Comparison of ENCODE assay signal across 11 mouse cellular contexts in genomic region chr13:22039364-22039763, GRCm38 (mm10). TPM values are rescaled to one million over a fixed set of nuclear protein-coding genes. Genes with fewer than 3 reads are reported as not detected.
DNase-seq lines count a peak whose midpoint lies in the region; ATAC-seq and TF ChIP-seq lines count a peak whose summit lies in the region.
"Had no signal": no experiment of that assay in that cellular context is flagged by ENCODE, and none has a peak within 500 bp of the region (broad histone marks: within the 10 kb centered on the region; RNA-seq: fewer than 3 reads in every experiment).

No protein-coding gene starts in this region.

- no peak for TF ChIP-seq POLR2A in CH12.LX (IDR thresholded peaks at IDR 0.05; ENCODE audit: low read depth, low read length)

- H3K9ac ChIP-seq in kidney, embryonic 14.5 days (ENCODE audit: low read depth, low read length) = no peak overlapping the region
- H3K9ac ChIP-seq in CH12.LX (ENCODE audit: insufficient read depth, low read depth) = no peak overlapping the region
- H3K9ac ChIP-seq in limb, embryonic 11.5 days (ENCODE audit: low read length) = no peak overlapping the region
- H3K9ac ChIP-seq: midbrain, embryonic 15.5 days had no signal

- no peak for DNase-seq in kidney, adult 9 months
- DNase-seq in CH12.LX (ENCODE audit: extremely low read depth) = no peak
- DNase-seq in limb, embryonic 11.5 days (ENCODE audit: low spot score) = no peak
- no peak for DNase-seq in gastrocnemius, postnatal 4 days (ENCODE audit: low spot score in 2 of 2)
- no peak for DNase-seq in layer of hippocampus, adult 18-20 months (ENCODE audit: low spot score in 2 of 2)
- DNase-seq: left cerebral cortex, postnatal 4 days had no signal

- TF ChIP-seq CTCF in CH12.LX (conservative IDR thresholded peaks at IDR 0.05 in 1 of 2, IDR thresholded peaks at IDR 0.05 in 1 of 2; ENCODE audit: low read depth in 2 of 2, low read length in 2 of 2) (no peak), E14TG2a.4 (conservative IDR thresholded peaks at IDR 0.05; ENCODE audit: low read length) (no peak)

- ATAC-seq in kidney, embryonic 14.5 days (ENCODE audit: low FRiP score, low TSS enrichment) = no peak
- no peak for ATAC-seq in limb, embryonic 11.5 days (ENCODE audit: insufficient number of reproducible peaks, low FRiP score, low TSS enrichment, low read depth)
- ATAC-seq: midbrain, embryonic 15.5 days had no signal

- H3K79me2 ChIP-seq in CH12.LX (replicated peaks; ENCODE audit: control insufficient read depth, extremely low read depth, insufficient read depth, poor library complexity, severe bottlenecking) = no peaks in the 10 kb centered on the region

- peak overlapping the region; percentile 98; the same call in 1 of the 2 replicates for H3K27ac ChIP-seq in kidney, embryonic 14.5 days (ENCODE audit: low read depth, low read length)
- H3K27ac ChIP-seq in CH12.LX (ENCODE audit: insufficient read depth, low read depth) = no peak overlapping the region
- H3K27ac ChIP-seq in limb, embryonic 11.5 days (replicated peaks; ENCODE audit: low read depth, low read length) = peak overlapping the region; percentile 88; the same call in 1 of the 2 replicates
- H3K27ac ChIP-seq: layer of hippocampus, adult 2 months; midbrain, embryonic 15.5 days had no signal

- H3K9me3 ChIP-seq in kidney, embryonic 14.5 days (ENCODE audit: control insufficient read depth, low read length) = no peaks in the 10 kb centered on the region
- H3K9me3 ChIP-seq in CH12.LX (replicated peaks; ENCODE audit: low read length) (no peaks in the 10 kb centered on the region), E14TG2a.4 (ENCODE audit: low read length) (no peaks in the 10 kb centered on the region)
- no peaks in the 10 kb centered on the region for H3K9me3 ChIP-seq in limb, embryonic 11.5 days (ENCODE audit: control insufficient read depth, low read length)
- H3K9me3 ChIP-seq: G1E; midbrain, embryonic 15.5 days had no signal

- peaks cover 17% of the 10 kb centered on the region for H3K4me1 ChIP-seq in kidney, embryonic 14.5 days (ENCODE audit: control insufficient read depth, insufficient read depth, low read length)
- peaks cover 0 to 24% of the 10 kb centered on the region in 2 experiments; a peak in 2 of 4 replicates for H3K4me1 ChIP-seq in CH12.LX (ENCODE audit: control insufficient read depth in 1 of 2, insufficient read depth in 2 of 2)
- peaks cover 41% of the 10 kb centered on the region for H3K4me1 ChIP-seq in E14TG2a.4 (replicated peaks; ENCODE audit: low read depth, low read length)
- H3K4me1 ChIP-seq in limb, embryonic 11.5 days (ENCODE audit: control insufficient read depth, insufficient read depth, low read length) = peaks cover 8% of the 10 kb centered on the region

- TF ChIP-seq EP300 in CH12.LX (IDR thresholded peaks at IDR 0.05; ENCODE audit: low read length) = no peak

- H3K4me3 ChIP-seq in kidney, embryonic 14.5 days (ENCODE audit: low read length) = no peak overlapping the region
- H3K4me3 ChIP-seq in CH12.LX (replicated peaks in 1 of 3; ENCODE audit: low read depth in 2 of 3, low read length in 2 of 3, poor library complexity in 1 of 3) (no peak overlapping the region), E14TG2a.4 (replicated peaks; ENCODE audit: low read length) (peak overlapping the region; percentile 80)
- no peak overlapping the region for H3K4me3 ChIP-seq in limb, embryonic 11.5 days (ENCODE audit: low read depth, low read length)
- H3K4me3 ChIP-seq: midbrain, embryonic 15.5 days had no signal

- no peak for TF ChIP-seq RAD21 in CH12.LX (IDR thresholded peaks at IDR 0.05; ENCODE audit: low read depth, low read length)

- H3K27me3 ChIP-seq in kidney, embryonic 14.5 days (ENCODE audit: control insufficient read depth, insufficient read depth, low read length) = no peaks in the 10 kb centered on the region
- H3K27me3 ChIP-seq in CH12.LX (replicated peaks) (no peaks in the 10 kb centered on the region), E14TG2a.4 (ENCODE audit: insufficient read depth, low read length) (no peaks in the 10 kb centered on the region)
- H3K27me3 ChIP-seq in limb, embryonic 11.5 days (ENCODE audit: control insufficient read depth, insufficient read depth, low read length) = no peaks in the 10 kb centered on the region
- H3K27me3 ChIP-seq: midbrain, embryonic 15.5 days had no signal

- dilution Hi-C loops in CH12.LX (cut with MboI; ENCODE audit: extremely low pct_ligation_motif_present, extremely low pct_unique_long_range_greater_than_20kb, low sequenced_read_pairs) = no loop called here

- 64% methylated on average over 5 of the region's 5 CpGs for WGBS in kidney, embryonic 14.5 days
- WGBS in limb, embryonic 11.5 days = 67% methylated on average over 5 of the region's 5 CpGs

- in situ Hi-C loops in CH12.LX (cut with MboI; ENCODE audit: low pct_ligation_motif_present, low pct_unique_long_range_greater_than_20kb, low sequenced_read_pairs) = loop anchor here (10.0 to 25.0 kb wide), 3 partner anchors 295 to 1723 kb away; partner anchors contain the start of genes Hist1h1a, Hist1h2ab, Hist1h3a and Hist1h3b

- H3K4me2 ChIP-seq in kidney, embryonic 14.5 days (replicated peaks; ENCODE audit: low read depth, low read length) = peak overlapping the region; percentile 72; the same call in 1 of the 2 replicates
- 0 out of 2 replicates have a peak overlapping the region, but pooled peaks have one; percentile 36 for H3K4me2 ChIP-seq in CH12.LX (ENCODE audit: insufficient read depth, low read depth, poor library complexity, severe bottlenecking)
- no peak overlapping the region for H3K4me2 ChIP-seq in limb, embryonic 11.5 days (ENCODE audit: low read depth, severe bottlenecking)

- H3K36me3 ChIP-seq in kidney, embryonic 14.5 days (ENCODE audit: control insufficient read depth, insufficient read depth, low read length) = no peaks in the 10 kb centered on the region
- no peaks in the 10 kb centered on the region for H3K36me3 ChIP-seq in CH12.LX (replicated peaks in 1 of 2; ENCODE audit: control insufficient read depth in 1 of 2, insufficient read depth in 1 of 2, low read length in 1 of 2)
- no peaks in the 10 kb centered on the region for H3K36me3 ChIP-seq in E14TG2a.4 (ENCODE audit: insufficient read depth, low read length)
- H3K36me3 ChIP-seq in limb, embryonic 11.5 days (ENCODE audit: control insufficient read depth, insufficient read depth, low read length) = no peaks in the 10 kb centered on the region
- H3K36me3 ChIP-seq: G1E; midbrain, embryonic 15.5 days had no signal

TF ChIP-seq in CH12.LX, 34 proteins besides CTCF, POLR2A, EP300 and RAD21:
- TF ChIP-seq MYC (IDR thresholded peaks at IDR 0.05; ENCODE audit: low read depth, low read length) (no peak), TBP (conservative IDR thresholded peaks at IDR 0.05; ENCODE audit: low read depth, low read length) (0 out of 2 replicates have a peak, but pooled peaks have one; percentile 25)

RNA-seq across cellular contexts. Expression of gene Hist1h4i, which starts 1.8 kb away (rescaled TPM):
- polyA plus RNA-seq in kidney, embryonic 14.5 days (2014; fragmentation: Nextera tagmentation; extraction: Ambion mirVana) = 33.2 and 38.0 TPM in 2 replicates
- 768 and 812 TPM in 2 replicates for total RNA-seq in CH12.LX (2012; rRNA removed)
- total RNA-seq in CH12.LX (2014; rRNA removed) = 29.9 and 35.7 TPM in 2 replicates
- 6.4 TPM in 2 replicates for polyA plus RNA-seq in CH12.LX (2012; ENCODE audit: insufficient read length, low read depth)
- 29.4 and 30.2 TPM in 2 replicates for polyA plus RNA-seq in limb, embryonic 11.5 days (2014; fragmentation: Nextera tagmentation; extraction: Ambion mirVana)
- 100 to 1,000 TPM; 143 to 189 TPM for total RNA-seq in gastrocnemius, postnatal 4 days (2021)
- 10 to 100 TPM; 65.4 to 84.2 TPM for total RNA-seq in layer of hippocampus, adult 18-20 months (2021)

RNA-seq across cellular contexts. Expression of gene Hist1h2ag, which starts 3.4 kb away (rescaled TPM):
- polyA plus RNA-seq in kidney, embryonic 14.5 days (2014; fragmentation: Nextera tagmentation; extraction: Ambion mirVana) = 81.2 and 125 TPM in 2 replicates
- total RNA-seq in CH12.LX (2012; rRNA removed) = 576 and 708 TPM in 2 replicates
- 21.8 and 22.0 TPM in 2 replicates for total RNA-seq in CH12.LX (2014; rRNA removed)
- 7.3 and 13.0 TPM in 2 replicates for polyA plus RNA-seq in CH12.LX (2012; ENCODE audit: insufficient read length, low read depth)
- 75.3 and 79.2 TPM in 2 replicates for polyA plus RNA-seq in limb, embryonic 11.5 days (2014; fragmentation: Nextera tagmentation; extraction: Ambion mirVana)
- total RNA-seq in gastrocnemius, postnatal 4 days (2021) = 100 to 1,000 TPM; 270 to 354 TPM
- 10 to 100 TPM in 1 of 2 experiments, 1 to 10 TPM in 1; 7.8 to 10.3 TPM for total RNA-seq in layer of hippocampus, adult 18-20 months (2021)

RNA-seq across cellular contexts. Expression of gene Hist1h2bj, which starts 3.6 kb away (rescaled TPM):
- 18.7 and 33.9 TPM in 2 replicates for polyA plus RNA-seq in kidney, embryonic 14.5 days (2014; fragmentation: Nextera tagmentation; extraction: Ambion mirVana)
- total RNA-seq in CH12.LX (2012; rRNA removed) = 1,723 and 1,790 TPM in 2 replicates
- 23.2 and 23.8 TPM in 2 replicates for total RNA-seq in CH12.LX (2014; rRNA removed)
- polyA plus RNA-seq in CH12.LX (2012; ENCODE audit: insufficient read length, low read depth) = 0.72 and 2.5 TPM in 2 replicates
- polyA plus RNA-seq in limb, embryonic 11.5 days (2014; fragmentation: Nextera tagmentation; extraction: Ambion mirVana) = 18.9 and 19.9 TPM in 2 replicates
- total RNA-seq in gastrocnemius, postnatal 4 days (2021) = 100 to 1,000 TPM; 250 to 321 TPM
- 10 to 100 TPM in 1 of 2 experiments, 1 to 10 TPM in 1; 8.3 to 13.2 TPM for total RNA-seq in layer of hippocampus, adult 18-20 months (2021)

RNA-seq across cellular contexts. Expression of gene Hist1h2bk, which starts 3.7 kb away (rescaled TPM):
- polyA plus RNA-seq in kidney, embryonic 14.5 days (2014; fragmentation: Nextera tagmentation; extraction: Ambion mirVana) = 14.1 and 26.0 TPM in 2 replicates
- 2,586 and 2,636 TPM in 2 replicates for total RNA-seq in CH12.LX (2012; rRNA removed)
- 38.2 and 47.2 TPM in 2 replicates for total RNA-seq in CH12.LX (2014; rRNA removed)
- 3.7 and 8.1 TPM in 2 replicates for polyA plus RNA-seq in CH12.LX (2012; ENCODE audit: insufficient read length, low read depth)
- 13.8 and 14.0 TPM in 2 replicates for polyA plus RNA-seq in limb, embryonic 11.5 days (2014; fragmentation: Nextera tagmentation; extraction: Ambion mirVana)
- 100 to 1,000 TPM; 393 to 555 TPM for total RNA-seq in gastrocnemius, postnatal 4 days (2021)
- total RNA-seq in layer of hippocampus, adult 18-20 months (2021) = 10 to 100 TPM; 11.4 to 16.1 TPM

RNA-seq across cellular contexts. Expression of gene Hist1h2ah, which starts 4.0 kb away (rescaled TPM):
- polyA plus RNA-seq in kidney, embryonic 14.5 days (2014; fragmentation: Nextera tagmentation; extraction: Ambion mirVana) = 8.6 and 14.9 TPM in 2 replicates
- total RNA-seq in CH12.LX (2012; rRNA removed) (628 and 652 TPM in 2 replicates), CH12.LX (2014; rRNA removed) (4.9 and 8.1 TPM in 2 replicates)
- 2.3 and 4.5 TPM in 2 replicates for polyA plus RNA-seq in CH12.LX (2012; ENCODE audit: insufficient read length, low read depth)
- polyA plus RNA-seq in limb, embryonic 11.5 days (2014; fragmentation: Nextera tagmentation; extraction: Ambion mirVana) = 5.5 and 22.0 TPM in 2 replicates
- total RNA-seq in gastrocnemius, postnatal 4 days (2021) = 100 to 1,000 TPM; 276 to 360 TPM
- 10 to 100 TPM in 1 of 2 experiments, 1 to 10 TPM in 1; 4.9 to 45.9 TPM for total RNA-seq in layer of hippocampus, adult 18-20 months (2021)
- polyA plus RNA-seq: midbrain, embryonic 15.5 days had no signal
